Mouse (Mus musculus) brain, embryonic 18.5 days (tissue): Measurements from ENCODE around the gene Prame.
"Not testable (repeated sequence)": the region's sequence is repeated elsewhere in the genome, so short reads cannot be mapped to it uniquely, and the experiment has no call there.

Experiments used
- DNase-seq: peaks from one replicate; pipeline ENCODE4 v3.0.0-alpha.2; 2012; ENCODE audit warnings: low read depth, low spot score

The Prame gene

GRCm38 (mm10) chrX:135627605-135628004, at the start of gene Prame:
Gene Prame (minus strand): TSS chrX:135627705.
- no peak for DNase-seq

GRCm38 (mm10) chrX:135652173-135652772, 24.8 kb upstream of the Prame start:
- peak; percentile 37 for DNase-seq

- not testable (repeated sequence) for DNase-seq
Measured at GRCm38 (mm10) chrX:135601298-135602029, 26.0 kb downstream of the Prame start.

GRCm38 (mm10) chrX:135598677-135599076, 28.8 kb downstream of the Prame start, which contains the start of gene Nxf7:
Gene Nxf7 (minus strand): TSS chrX:135598777.
- DNase-seq, result no peak

- no peak for DNase-seq
Measured at GRCm38 (mm10) chrX:135598096-135598495, 29.4 kb downstream of the Prame start.

- DNase-seq, result no peak
Measured at GRCm38 (mm10) chrX:135576412-135576811, 51.1 kb downstream of the Prame start.

GRCm38 (mm10) chrX:135574958-135575628, 52.4 kb downstream of the Prame start:
- DNase-seq, result not testable (repeated sequence)

- not testable (repeated sequence) for DNase-seq
Measured at GRCm38 (mm10) chrX:135574261-135574957, 53.1 kb downstream of the Prame start.

GRCm38 (mm10) chrX:135569467-135569866, 58.0 kb downstream of the Prame start:
- DNase-seq, result not testable (repeated sequence)

- DNase-seq, result not testable (repeated sequence)
Measured at GRCm38 (mm10) chrX:135564934-135565333, 62.6 kb downstream of the Prame start.
